Mouse (Mus musculus): Measurements from ENCODE around the gene Kcnq5.

- TF ChIP-seq CTCF (IDR thresholded peaks at IDR 0.05; ENCODE audit: low read depth, low read length) (no peak), GATA1 (IDR thresholded peaks at IDR 0.05; ENCODE audit: borderline replicate concordance, low read length) (no peak)
Observed at GRCm38 (mm10) chr1:21979755-21980154, 18.0 kb upstream of the Kcnq5 start.

All from G1E (cell line).